Mouse (Mus musculus): Measurements from ENCODE around the gene Dohh. TPM values are rescaled to one million over a fixed set of nuclear protein-coding genes. Genes with fewer than 3 reads are reported as not detected.

Dohh gene
- polyA plus RNA-seq, 1 experiment: 96.3 TPM

DNA sequence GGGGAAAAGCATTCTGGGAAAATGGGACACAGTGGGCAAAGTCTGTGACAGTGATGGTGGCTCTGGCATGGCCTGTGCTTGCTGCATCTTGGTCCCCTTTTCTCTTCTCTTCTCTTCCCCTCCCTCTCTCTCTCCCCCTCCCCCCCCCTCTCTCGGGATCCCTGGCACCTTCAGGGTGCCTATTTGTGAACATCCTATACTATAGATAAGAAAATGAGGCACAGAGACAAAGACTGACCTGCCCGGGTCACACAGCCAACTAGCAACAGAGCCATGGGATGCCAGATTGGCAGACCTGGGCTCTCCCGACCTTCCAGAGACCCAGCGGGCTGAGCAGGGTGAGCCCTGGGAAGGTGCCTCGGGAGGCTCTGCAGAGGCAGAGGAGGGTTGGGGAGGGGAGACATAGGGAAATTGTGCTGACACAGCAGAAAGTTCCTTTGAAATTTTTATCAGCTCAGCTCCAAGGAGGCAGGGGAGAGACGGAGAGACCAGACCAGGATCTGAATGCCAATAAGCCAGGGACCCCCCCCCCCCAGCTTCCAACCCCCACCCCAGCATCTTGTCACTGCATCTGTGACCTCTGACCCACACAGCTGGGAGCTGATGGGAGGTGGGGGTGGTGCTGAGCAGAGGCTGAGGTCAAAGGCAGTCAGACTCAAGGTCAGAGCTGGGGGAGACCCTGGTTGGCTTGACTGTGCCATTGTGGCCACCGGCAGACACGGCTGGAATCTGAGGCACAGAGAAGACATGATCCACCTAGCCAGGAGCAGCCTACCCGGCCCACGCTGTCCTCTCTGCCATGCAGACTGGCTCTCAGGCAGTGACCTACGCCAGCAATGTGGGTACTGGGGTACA is 34.2 kb downstream of the Dohh start:
- no peak for DNase-seq (ENCODE audit: low read depth)

DNA sequence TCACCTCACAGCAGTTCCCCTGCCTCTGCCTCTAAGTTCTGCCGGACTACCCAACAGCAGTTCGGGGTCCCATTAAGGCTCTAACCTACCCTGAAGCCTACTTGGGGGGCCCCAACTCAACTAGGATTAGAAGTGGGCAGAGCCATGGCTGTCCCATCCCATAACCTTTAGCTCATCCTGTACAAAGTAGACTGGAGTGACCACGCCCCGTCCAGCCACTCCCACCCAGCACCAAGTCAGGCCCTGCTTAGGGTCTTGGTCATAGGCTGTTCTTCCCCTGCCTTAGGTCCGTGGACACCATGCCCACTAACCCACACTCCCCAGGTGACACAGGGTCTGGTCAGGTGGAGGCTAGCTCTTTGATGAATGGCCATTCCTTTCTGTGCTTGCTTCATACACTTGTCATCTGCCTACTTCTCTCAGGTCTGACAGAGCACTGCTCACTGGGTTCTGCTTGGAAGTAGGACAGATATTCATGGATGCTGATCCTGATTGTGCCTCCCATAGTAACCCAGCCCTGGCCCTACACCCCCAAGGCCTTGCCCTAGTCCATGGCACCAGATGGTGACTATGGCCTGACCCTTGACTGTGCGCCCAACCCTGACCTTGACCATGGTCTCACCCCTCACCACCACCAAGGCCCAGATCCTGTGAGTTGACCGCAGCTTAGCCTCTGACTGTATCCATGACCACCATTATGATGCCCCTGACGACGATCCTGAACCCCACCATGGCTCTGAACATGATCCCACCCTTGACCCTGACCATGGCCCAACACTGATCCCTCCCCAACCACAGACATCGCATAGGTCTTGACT is 35.1 kb downstream of the Dohh start:
- no peak for DNase-seq (ENCODE audit: low read depth)

- DNase-seq (ENCODE audit: low read depth): no peak
Observed at GRCm38 (mm10) chr10:81420191-81420767, 36.1 kb downstream of the Dohh start.

DNA sequence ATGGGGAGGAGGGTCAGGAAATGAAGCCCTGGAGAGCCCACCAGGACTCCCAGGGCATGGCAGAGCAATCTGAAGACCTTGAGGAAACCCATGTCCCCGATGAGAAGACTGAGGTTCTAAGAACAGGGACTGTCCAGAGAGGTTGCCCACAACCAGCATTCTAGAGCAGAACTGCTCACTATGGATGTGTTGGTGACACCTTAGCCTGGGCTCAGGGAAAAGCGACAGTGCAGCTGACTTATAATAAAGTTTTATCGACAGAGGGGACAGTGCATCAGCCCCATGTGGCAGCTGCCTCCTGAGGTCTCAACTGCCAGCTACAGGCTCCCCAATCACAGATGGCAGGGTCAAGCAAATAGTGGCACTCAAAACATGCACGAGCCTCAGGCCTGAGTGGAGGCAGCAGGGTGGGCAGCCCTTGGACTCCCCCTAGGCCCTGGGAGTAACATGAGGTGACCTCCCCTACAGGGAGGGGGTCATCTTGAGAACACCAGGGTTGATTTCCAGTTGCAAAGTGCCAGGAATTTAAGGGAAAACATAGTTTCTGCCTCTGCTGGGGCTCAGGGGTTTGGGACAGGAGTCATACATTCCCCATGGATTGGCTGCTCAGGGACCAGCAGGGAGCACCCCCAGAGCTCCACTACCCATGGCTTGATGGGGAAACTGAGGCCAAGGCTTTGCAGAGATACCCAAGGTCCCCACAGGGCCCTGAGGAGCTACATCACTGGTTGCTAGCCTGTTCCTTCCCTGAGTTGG is 37.0 kb downstream of the Dohh start:
- no peak for DNase-seq (ENCODE audit: low read depth)

DNA sequence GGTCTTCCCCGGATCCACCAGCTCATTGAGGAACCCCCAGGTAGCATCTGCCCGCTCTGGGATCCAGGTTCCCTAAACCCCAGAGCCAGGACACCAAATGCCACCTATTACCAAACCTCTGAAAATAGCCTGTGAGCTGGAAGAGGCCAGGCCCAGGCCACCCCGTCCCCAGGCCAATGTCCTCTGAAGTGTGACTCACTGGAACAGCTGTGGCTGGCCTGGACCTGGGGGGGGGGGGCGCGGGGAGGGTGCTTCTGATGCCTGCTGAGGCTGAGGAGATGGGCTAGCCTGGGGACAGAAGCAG is 37.5 kb downstream of the Dohh start:
- no peak for DNase-seq (ENCODE audit: low read depth)

GRCm38 (mm10) chr10:81422191-81422590 is 38.0 kb downstream of the Dohh start:
- DNase-seq (ENCODE audit: low read depth): no peak

GRCm38 (mm10) chr10:81422661-81423217 is 38.5 kb downstream of the Dohh start:
- DNase-seq (ENCODE audit: low read depth): no peak

DNA sequence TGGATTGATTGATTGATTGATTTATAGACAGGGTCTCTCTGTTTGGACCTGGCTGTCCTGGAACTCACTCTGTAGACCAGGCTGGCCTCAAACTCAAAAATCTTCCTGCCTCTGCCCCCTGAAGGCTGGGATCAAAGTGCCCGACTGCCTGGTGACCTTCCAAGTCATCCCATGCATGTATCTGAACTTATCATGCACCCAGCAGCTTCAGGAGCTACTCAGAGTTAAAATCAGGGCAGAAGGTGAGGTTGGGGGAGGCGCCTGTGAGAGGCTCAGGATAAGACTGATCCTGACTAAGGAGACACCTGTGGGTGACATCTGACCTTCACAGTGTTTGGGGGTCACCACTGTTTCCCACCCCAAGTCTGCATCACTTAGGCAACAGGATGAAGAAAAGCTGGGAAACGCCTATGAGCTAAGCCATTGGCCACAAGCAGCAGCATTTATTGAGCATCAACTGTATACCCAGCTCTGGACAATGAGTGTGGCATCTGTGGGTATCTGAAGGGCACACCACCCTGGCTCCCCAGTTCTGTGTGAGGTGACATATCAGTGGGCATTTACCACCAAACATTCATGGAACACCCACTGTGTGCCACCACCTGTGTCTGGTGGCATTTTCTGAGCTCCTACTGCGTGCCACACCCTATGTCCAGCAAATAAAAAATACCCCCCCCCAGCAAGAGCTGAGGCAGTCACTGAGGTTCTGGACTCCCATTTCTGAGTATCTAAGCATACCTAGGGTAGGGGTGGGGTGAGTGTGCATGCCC is 39.4 kb downstream of the Dohh start:
- no peak for DNase-seq (ENCODE audit: low read depth)

- DNase-seq (ENCODE audit: low read depth): no peak
Observed at GRCm38 (mm10) chr10:81424246-81425051, 40.2 kb downstream of the Dohh start.

GRCm38 (mm10) chr10:81425236-81425850 is 41.1 kb downstream of the Dohh start:
- DNase-seq (ENCODE audit: low read depth): no peak

- DNase-seq (ENCODE audit: low read depth): no peak
Observed at GRCm38 (mm10) chr10:81426081-81426671, 41.9 kb downstream of the Dohh start.

GRCm38 (mm10) chr10:81426897-81427296 is 42.7 kb downstream of the Dohh start:
- no peak for DNase-seq (ENCODE audit: low read depth)

GRCm38 (mm10) chr10:81427327-81427726 is 43.1 kb downstream of the Dohh start:
- no peak for DNase-seq (ENCODE audit: low read depth)

- DNase-seq (ENCODE audit: low read depth): no peak
Observed at GRCm38 (mm10) chr10:81427804-81428506, 43.7 kb downstream of the Dohh start.

DNA sequence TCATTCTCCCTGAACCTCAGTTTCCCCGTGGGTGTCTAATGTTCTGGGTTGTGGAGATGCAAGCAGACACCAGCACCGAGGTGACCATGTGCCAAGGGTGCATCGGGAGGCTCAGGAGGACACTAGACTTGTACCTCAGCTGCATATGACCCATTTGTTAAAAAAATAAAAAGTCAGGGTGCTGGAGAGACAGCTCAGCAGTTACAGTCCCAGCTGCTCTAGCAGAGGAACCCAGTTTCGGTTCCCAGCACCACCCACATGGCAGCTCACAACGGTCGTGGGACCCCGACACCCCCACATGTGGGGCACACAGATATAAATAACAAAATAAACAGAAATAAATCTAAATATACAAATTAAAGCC is 44.3 kb downstream of the Dohh start:
- no peak for DNase-seq (ENCODE audit: low read depth)

GRCm38 (mm10) chr10:81429092-81429491 is 44.9 kb downstream of the Dohh start:
- no peak for DNase-seq (ENCODE audit: low read depth)

DNA sequence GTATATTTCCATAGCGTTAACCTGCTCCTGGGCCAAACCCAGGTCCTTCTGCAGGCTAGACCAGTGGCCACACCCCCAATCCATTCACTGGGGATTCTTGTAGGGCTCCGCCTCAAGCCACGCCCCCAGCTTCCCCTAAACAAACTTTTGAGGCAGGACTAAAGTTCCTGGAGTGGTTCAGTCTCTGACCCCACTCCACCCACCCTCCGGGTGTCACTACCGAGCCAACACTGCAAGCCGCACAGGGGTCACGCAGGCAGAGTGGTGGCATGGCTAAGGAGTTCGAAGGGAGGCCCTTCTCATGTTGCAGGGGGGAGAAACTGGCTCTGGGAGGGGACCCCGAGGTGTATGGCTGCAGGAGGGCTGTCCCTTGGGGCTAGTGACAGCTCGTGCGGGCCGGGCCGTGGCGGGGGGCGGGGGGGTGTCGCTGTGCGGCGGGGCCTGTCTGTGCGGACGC is 45.4 kb downstream of the Dohh start:
- DNase-seq (ENCODE audit: low read depth): no peak

DNA sequence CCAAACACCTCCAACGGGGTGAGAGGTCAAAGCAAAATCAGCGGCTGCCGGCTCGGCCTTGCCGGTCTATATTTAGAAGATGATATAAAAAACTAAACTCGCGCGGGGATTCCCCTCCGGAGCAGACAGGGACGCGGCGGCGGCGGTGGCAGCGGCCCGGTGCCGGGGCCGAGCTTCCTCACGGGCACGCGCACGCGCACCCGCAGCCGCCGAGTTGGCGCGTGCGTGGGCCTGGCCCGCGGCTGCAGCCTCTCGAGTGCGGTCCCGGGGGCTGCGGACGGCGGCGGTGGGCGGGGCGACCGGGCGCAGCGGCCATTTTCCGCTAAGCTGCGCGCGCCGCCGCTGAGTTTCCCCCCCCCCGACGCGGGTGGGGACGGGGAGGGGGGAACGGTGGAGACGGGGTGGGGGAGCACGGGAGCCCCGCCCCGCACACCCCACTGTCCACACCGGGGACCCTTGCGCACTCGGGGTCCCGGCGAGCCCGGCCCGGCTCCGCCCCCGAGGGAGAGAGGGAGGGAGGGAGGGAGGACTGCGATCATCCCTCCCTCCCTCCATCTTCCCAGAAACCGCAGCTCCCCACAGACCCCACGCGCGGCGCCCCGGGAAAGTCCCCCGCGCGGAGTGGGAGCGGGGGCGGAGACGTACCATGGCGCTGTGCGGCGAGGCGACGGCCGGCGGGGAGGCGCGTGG is 46.1 kb downstream of the Dohh start:
- no peak for DNase-seq (ENCODE audit: low read depth)

All from gonadal fat pad, adult 2 months (tissue).